23 mouse cellular contexts compared by ENCODE assay signal in genomic region chr12:58924996-58925395, GRCm38 (mm10).
DNase-seq lines count a peak whose midpoint lies in the region; TF ChIP-seq lines count a peak whose summit lies in the region.
"Had no signal": no experiment of that assay in that cellular context is flagged by ENCODE, and none has a peak within 500 bp of the region (broad histone marks: within the 10 kb centered on the region; RNA-seq: fewer than 3 reads in every experiment).

No protein-coding gene starts in this region.

- no peaks in the 10 kb centered on the region for H3K36me3 ChIP-seq in testis, adult 2 months (ENCODE audit: control insufficient read depth, insufficient read depth, low read length)
- H3K36me3 ChIP-seq: forebrain, embryonic 10.5 days; heart, embryonic 12.5 days; heart, embryonic 15.5 days; hindbrain, embryonic 10.5 days; hindbrain, embryonic 13.5 days; intestine, embryonic 15.5 days had no signal

- TF ChIP-seq POLR2A in testis, adult 2 months (IDR thresholded peaks at IDR 0.05; ENCODE audit: control insufficient read depth, low read depth, low read length), result no peak

- H3K4me3 ChIP-seq in testis, adult 2 months (ENCODE audit: control insufficient read depth, low read depth, low read length), result peak overlapping the region; percentile 63
- H3K4me3 ChIP-seq: forebrain, embryonic 10.5 days; forebrain, embryonic 13.5 days; heart, adult 2 months; heart, embryonic 12.5 days; heart, embryonic 15.5 days; hindbrain, embryonic 10.5 days; hindbrain, embryonic 13.5 days; intestine, embryonic 15.5 days had no signal

- no peaks in the 10 kb centered on the region for H3K27me3 ChIP-seq in testis, adult 2 months (ENCODE audit: control insufficient read depth, insufficient read depth, low read length)
- H3K27me3 ChIP-seq: forebrain, embryonic 13.5 days; heart, embryonic 12.5 days; heart, embryonic 15.5 days; intestine, embryonic 15.5 days had no signal

- DNase-seq in testis, postnatal 10 days (ENCODE audit: low spot score), result no peak
- peak; percentile 75 for DNase-seq in NIH3T3 (ENCODE audit: low read depth)
- DNase-seq in testis, postnatal 14 days (ENCODE audit: low spot score), result peak; percentile 22
- no peak for DNase-seq in retina, postnatal 1 day
- no peak for DNase-seq in heart, adult 9 months (ENCODE audit: low spot score in 2 of 2)
- DNase-seq: adrenal gland, postnatal 10 days; adrenal gland, postnatal 36 days; cerebellum, adult 18-20 months; cerebellum, adult 9-10 months; cerebellum, postnatal 14 days; gastrocnemius, postnatal 10 days; gastrocnemius, postnatal 36 days; heart, adult 2 months; heart, postnatal 10 days; heart, postnatal 36 days had no signal

- H3K4me1 ChIP-seq in testis, adult 2 months (ENCODE audit: control insufficient read depth, insufficient read depth, low read length), result peaks cover 7% of the 10 kb centered on the region
- H3K4me1 ChIP-seq: forebrain, embryonic 10.5 days; forebrain, embryonic 13.5 days; heart, embryonic 12.5 days; heart, embryonic 15.5 days; hindbrain, embryonic 10.5 days; hindbrain, embryonic 13.5 days; intestine, embryonic 15.5 days had no signal

- TF ChIP-seq CTCF in testis, adult 2 months (IDR thresholded peaks at IDR 0.05; ENCODE audit: control insufficient read depth, insufficient read depth, insufficient replicate concordance, low read depth, low read length), result no peak

- no peak overlapping the region for H3K27ac ChIP-seq in testis, adult 2 months (ENCODE audit: control insufficient read depth, insufficient read depth, low read depth, low read length)
- H3K27ac ChIP-seq: forebrain, embryonic 10.5 days; forebrain, embryonic 13.5 days; heart, adult 2 months; heart, embryonic 15.5 days; hindbrain, embryonic 10.5 days; hindbrain, embryonic 13.5 days; intestine, embryonic 15.5 days had no signal

Comparison
In these comparisons a context has a peak if more than half of its experiments do, and no peak if none do; other contexts are left out.
1. DNase-seq: peak in NIH3T3 (single experiment) and testis, postnatal 14 days (single experiment); none in testis, postnatal 10 days (single experiment), retina, postnatal 1 day (single experiment) and heart, adult 9 months (0 of 2).